Mouse (Mus musculus): ENCODE results near the gene Lrp6.

Gene Lrp6

GRCm38 (mm10) chr6:134502335-134502734 is 64.4 kb downstream of the Lrp6 start:
- ATAC-seq (ENCODE audit: insufficient number of reproducible peaks, low FRiP score, low TSS enrichment) = no peak

DNA sequence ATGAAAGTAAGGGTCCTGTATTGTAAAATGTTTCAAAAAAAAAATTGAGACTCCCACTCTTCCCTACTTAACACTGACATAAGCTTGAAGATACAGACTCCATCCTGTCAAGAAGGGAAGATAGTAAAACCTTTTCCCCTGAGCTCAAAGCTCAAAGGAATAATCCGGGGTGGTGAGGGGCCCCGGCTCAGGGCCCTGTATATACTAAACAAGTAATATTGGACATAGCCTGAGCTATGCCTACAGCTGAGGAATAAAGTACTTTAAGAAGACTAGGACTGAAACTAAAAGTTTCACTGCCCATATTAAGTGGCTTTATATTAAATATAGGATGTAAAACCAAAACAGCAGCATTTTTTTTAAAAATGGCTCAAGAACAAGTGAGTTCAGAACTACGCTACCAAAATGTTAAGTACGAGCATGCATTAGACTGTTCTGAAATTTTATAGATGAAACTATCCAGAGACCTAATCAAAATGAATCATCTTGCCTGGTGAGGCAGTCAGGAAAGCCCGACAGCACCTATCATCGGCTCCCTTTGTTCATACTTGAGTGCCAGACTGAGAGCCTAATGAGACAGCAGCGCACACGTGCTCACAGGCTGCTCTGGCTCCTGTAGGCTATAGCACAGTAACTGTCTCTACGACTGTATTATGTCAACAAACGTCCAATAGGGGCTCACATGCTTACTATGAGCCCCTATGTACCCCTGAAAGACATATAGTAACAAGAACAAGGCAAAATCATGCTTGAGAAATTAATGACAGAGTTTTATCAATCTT is 66.2 kb downstream of the Lrp6 start:
- ATAC-seq (ENCODE audit: insufficient number of reproducible peaks, low FRiP score, low TSS enrichment) = no peak

DNA sequence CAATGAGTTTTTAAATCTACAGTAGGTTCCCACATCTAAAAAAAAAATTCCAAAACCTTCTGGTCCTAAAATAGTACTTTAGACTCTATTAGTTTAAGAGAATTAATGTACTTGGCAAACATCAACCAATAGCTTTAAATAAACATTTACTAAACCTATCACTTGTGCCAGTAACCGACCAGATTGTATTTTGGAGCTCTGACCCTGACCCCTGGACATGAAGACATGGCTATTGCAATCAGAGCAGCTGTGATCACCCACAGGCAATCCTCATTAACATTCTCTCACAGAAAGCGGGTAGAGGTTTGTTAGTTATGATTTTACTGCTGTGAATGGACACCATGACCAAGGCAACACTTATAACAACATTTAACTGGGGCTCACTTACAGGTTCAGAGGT is 67.7 kb downstream of the Lrp6 start:
- ATAC-seq (ENCODE audit: insufficient number of reproducible peaks, low FRiP score, low TSS enrichment) = no peak

- no peak for ATAC-seq (ENCODE audit: insufficient number of reproducible peaks, low FRiP score, low TSS enrichment)
Observed at GRCm38 (mm10) chr6:134498518-134498917, 68.2 kb downstream of the Lrp6 start.

- no peak for ATAC-seq (ENCODE audit: insufficient number of reproducible peaks, low FRiP score, low TSS enrichment)
Observed at GRCm38 (mm10) chr6:134494828-134495698, 71.7 kb downstream of the Lrp6 start.

- ATAC-seq (ENCODE audit: insufficient number of reproducible peaks, low FRiP score, low TSS enrichment) = no peak
Observed at GRCm38 (mm10) chr6:134489637-134490036, 77.1 kb downstream of the Lrp6 start.

DNA sequence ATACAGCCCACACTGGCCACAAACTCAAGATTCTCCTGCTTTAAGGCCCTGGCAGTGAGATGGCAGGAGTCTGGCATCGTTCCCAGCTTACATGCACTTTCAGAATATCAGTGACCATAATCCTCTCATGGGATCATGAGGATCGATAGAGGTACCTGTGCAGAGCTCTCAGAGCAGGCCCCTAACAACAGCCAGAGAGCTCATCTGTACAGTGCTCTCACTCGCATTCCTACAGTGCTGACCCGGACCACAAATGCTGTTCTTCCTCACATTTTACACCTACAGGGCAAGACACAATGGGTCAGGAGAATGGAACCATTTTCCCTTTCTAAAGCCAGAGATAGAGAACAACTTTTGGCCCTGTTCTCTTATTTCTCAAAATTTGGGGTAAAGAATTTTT is 77.6 kb downstream of the Lrp6 start:
- ATAC-seq (ENCODE audit: insufficient number of reproducible peaks, low FRiP score, low TSS enrichment) = no peak

- no peak for ATAC-seq (ENCODE audit: insufficient number of reproducible peaks, low FRiP score, low TSS enrichment)
Observed at GRCm38 (mm10) chr6:134486318-134486717, 80.4 kb downstream of the Lrp6 start.

GRCm38 (mm10) chr6:134479481-134479880 is 87.3 kb downstream of the Lrp6 start:
- no peak for ATAC-seq (ENCODE audit: insufficient number of reproducible peaks, low FRiP score, low TSS enrichment)

DNA sequence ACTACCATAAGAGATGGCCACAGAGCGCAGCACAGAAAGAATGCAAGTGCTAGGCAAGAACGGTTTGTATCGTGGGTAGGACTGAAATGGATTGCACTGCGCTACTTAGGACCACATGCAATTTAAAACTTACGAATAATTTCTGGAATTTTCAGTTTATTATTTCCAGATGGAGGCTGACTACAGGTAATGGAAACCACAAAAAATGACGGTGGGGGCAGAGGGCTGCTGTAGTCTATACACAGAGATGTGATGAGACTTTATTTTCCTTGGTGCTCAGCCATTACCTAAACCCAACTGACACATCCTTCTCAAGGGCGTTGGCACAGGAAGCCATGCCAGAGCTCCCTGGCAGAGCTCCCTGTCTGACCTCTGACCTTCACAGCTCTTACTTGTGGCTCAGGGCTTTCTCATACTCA is 93.6 kb downstream of the Lrp6 start:
- no peak for ATAC-seq (ENCODE audit: insufficient number of reproducible peaks, low FRiP score, low TSS enrichment)

DNA sequence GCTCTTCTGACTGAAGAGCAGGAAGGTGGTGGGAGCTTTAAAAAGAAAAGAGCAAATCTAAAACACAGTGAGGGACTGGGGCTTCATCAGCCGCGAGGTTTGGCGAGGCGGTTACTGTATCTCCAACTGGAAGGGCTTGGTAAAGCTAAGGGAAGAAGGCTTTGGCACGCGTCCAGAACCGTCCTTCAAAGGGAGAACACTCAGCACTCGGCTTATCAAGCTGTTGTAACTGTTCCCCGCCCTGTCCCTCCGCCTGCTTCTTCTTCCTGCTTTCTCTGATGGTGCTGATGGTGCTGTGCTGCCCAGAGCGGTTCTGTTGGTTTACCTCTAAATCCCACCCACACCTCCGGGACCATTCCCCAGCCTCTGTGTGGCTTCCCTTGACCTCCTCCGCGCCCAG is 95.9 kb downstream of the Lrp6 start:
- no peak for ATAC-seq (ENCODE audit: insufficient number of reproducible peaks, low FRiP score, low TSS enrichment)

GRCm38 (mm10) chr6:134469297-134469696 is 97.5 kb downstream of the Lrp6 start:
- no peak for ATAC-seq (ENCODE audit: insufficient number of reproducible peaks, low FRiP score, low TSS enrichment)

DNA sequence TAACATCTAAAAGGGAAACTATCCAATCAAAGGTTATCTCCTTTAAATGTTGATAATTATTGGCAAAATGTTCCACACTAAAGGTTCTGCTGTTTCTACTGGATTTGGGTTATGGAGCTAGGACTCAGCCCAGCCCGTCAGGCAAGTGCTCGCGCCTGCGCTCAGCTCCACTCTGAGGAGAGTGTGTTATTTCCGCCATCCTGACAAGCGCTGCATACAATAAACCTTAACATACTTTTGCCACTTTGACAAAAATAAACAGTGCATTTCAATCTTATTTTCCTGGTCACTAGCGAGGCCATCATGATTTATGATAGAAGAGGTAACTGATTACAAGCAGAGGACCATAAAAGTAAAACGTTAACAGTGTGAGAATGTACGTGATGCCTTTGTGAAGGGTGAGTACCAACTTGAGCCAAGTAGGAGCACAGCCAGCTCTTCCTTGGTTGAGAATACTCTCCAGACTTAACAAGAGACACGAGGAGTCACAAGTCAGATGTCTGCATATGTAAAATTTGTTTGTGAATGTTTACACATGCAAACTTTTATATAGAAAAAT is 100.0 kb downstream of the Lrp6 start:
- ATAC-seq (ENCODE audit: insufficient number of reproducible peaks, low FRiP score, low TSS enrichment) = no peak

DNA sequence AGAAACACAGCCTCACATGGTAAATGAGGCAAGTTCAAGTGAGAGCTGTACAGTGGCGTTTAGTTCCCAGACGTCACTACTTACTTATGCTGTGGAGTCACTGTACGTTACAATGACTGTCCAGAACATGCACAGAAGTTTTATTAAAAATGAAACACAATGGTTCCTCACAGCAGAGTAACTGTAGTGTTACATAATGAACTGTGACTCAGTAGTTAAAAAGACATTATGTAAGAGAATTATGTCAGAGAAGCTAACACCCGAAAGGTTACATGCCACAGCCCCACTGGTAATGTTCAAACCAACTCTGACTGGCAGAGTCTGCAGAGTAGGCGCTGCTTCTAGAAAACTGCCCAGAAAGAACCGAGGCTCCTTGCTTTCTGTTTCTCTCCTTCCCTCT is 105.6 kb downstream of the Lrp6 start:
- ATAC-seq (ENCODE audit: insufficient number of reproducible peaks, low FRiP score, low TSS enrichment) = no peak

DNA sequence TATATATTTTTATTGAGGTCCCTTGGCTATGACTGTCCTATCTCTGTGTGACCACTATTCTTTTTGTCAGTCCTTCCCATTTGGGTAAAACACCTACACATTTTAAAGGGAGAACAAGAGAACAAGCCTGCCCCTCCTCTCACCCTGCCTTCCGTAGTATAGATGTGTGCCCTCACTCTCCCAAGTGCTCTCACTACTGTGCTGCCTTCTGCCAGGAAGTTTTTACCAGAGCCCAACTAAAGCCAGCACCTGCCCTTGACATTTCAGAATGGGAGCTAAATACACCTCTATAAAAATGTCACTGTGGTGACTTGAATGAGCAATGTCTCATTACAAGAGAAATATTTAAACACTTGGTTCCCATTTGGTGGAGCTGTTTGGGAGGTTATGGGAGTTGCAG is 108.4 kb downstream of the Lrp6 start:
- ATAC-seq (ENCODE audit: insufficient number of reproducible peaks, low FRiP score, low TSS enrichment) = no peak

GRCm38 (mm10) chr6:134454093-134454492 is 112.7 kb downstream of the Lrp6 start:
- no peak for ATAC-seq (ENCODE audit: insufficient number of reproducible peaks, low FRiP score, low TSS enrichment)

DNA sequence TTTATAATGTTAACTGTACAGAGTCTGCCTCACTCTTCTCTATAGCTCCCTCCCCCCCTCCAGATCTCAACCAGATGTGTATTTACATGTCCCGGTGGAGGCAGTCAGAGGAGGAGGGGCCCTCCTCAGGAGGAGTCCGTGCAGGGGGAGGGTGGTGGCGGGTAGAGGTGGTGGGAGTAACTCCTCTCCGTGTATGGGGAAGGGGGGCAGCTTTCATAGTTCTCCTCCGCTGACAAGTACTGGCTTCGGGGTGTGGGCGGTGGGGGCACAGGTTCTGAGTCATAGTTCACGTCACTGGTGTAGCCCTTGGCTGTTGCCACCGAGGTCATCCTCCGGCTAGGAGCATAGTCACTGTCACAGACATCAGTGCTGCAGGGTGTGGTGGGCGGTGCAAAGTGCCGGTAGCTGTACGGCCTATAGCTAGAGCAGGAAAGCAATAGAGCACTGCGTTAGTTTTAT is 116.1 kb downstream of the Lrp6 start:
- no peak for ATAC-seq (ENCODE audit: insufficient number of reproducible peaks, low FRiP score, low TSS enrichment)

GRCm38 (mm10) chr6:134449958-134450357 is 116.8 kb downstream of the Lrp6 start:
- ATAC-seq (ENCODE audit: insufficient number of reproducible peaks, low FRiP score, low TSS enrichment) = no peak

DNA sequence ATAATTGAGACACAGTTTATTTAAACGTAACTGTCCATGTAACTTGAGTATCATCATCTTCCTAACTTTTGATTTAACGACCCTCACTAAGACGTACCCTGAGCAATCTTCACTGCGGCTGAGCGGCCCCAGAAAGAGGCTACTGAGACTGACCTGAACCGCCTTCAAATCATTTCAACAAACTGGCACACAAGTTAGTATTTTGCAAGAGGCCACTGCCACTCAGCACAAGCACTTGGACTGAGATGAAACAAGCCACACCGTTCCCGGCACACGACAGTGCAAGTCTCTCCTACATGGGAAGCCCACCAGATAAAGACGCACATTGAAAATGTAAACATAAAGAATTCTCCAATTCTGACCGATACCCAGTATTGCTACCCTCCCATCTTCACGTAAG is 118.3 kb downstream of the Lrp6 start:
- ATAC-seq (ENCODE audit: insufficient number of reproducible peaks, low FRiP score, low TSS enrichment) = no peak

- ATAC-seq (ENCODE audit: insufficient number of reproducible peaks, low FRiP score, low TSS enrichment) = no peak
Observed at GRCm38 (mm10) chr6:134443925-134444324, 122.8 kb downstream of the Lrp6 start.

- no peak for ATAC-seq (ENCODE audit: insufficient number of reproducible peaks, low FRiP score, low TSS enrichment)
Observed at GRCm38 (mm10) chr6:134443198-134443904, 123.4 kb downstream of the Lrp6 start.
